Mouse (Mus musculus): ENCODE measurements around the gene Pmpca.

The Pmpca gene

GRCm38 (mm10) chr2:26389154-26389690, at the start of gene Pmpca, which contains the start of gene Entr1:
Gene Pmpca (plus strand): TSS chr2:26389339.
Gene Entr1 (minus strand): TSS chr2:26389316.
- in situ Hi-C loops (cut with MseI, MboI) = no loop called here

GRCm38 (mm10) chr2:26341510-26341981, 47.6 kb upstream of the Pmpca start:
- in situ Hi-C loops (cut with MseI, MboI) = no loop called here

GRCm38 (mm10) chr2:26342044-26342443, 47.1 kb upstream of the Pmpca start:
- in situ Hi-C loops (cut with MseI, MboI) = no loop called here

- in situ Hi-C loops (cut with MseI, MboI) = no loop called here
Measured at GRCm38 (mm10) chr2:26342609-26343490, 46.3 kb upstream of the Pmpca start.

GRCm38 (mm10) chr2:26348241-26348640, 40.9 kb upstream of the Pmpca start:
- in situ Hi-C loops (cut with MseI, MboI) = no loop called here

GRCm38 (mm10) chr2:26351358-26352290, 37.5 kb upstream of the Pmpca start, which contains the start of gene Dnlz:
Gene Dnlz (minus strand): TSS chr2:26352110.
- in situ Hi-C loops (cut with MseI, MboI) = no loop called here

GRCm38 (mm10) chr2:26352291-26352910, 36.7 kb upstream of the Pmpca start:
- in situ Hi-C loops (cut with MseI, MboI) = no loop called here

GRCm38 (mm10) chr2:26353066-26353980, 35.8 kb upstream of the Pmpca start:
- in situ Hi-C loops (cut with MseI, MboI) = no loop called here

GRCm38 (mm10) chr2:26354401-26354800, 34.7 kb upstream of the Pmpca start:
- in situ Hi-C loops (cut with MseI, MboI) = no loop called here

GRCm38 (mm10) chr2:26356231-26356630, 32.9 kb upstream of the Pmpca start:
- in situ Hi-C loops (cut with MseI, MboI) = no loop called here

- in situ Hi-C loops (cut with MseI, MboI) = no loop called here
Measured at GRCm38 (mm10) chr2:26356678-26357077, 32.5 kb upstream of the Pmpca start.

- in situ Hi-C loops (cut with MseI, MboI) = no loop called here
Measured at GRCm38 (mm10) chr2:26357484-26357883, 31.7 kb upstream of the Pmpca start.

- in situ Hi-C loops (cut with MseI, MboI) = no loop called here
Measured at GRCm38 (mm10) chr2:26358667-26359320, 30.3 kb upstream of the Pmpca start.

- in situ Hi-C loops (cut with MseI, MboI) = no loop called here
Measured at GRCm38 (mm10) chr2:26359983-26360382, 29.2 kb upstream of the Pmpca start.

GRCm38 (mm10) chr2:26360772-26361171, 28.4 kb upstream of the Pmpca start, which contains the start of gene Card9:
Gene Card9 (minus strand): TSS chr2:26360918.
- in situ Hi-C loops (cut with MseI, MboI) = no loop called here

GRCm38 (mm10) chr2:26362991-26363390, 26.1 kb upstream of the Pmpca start:
- in situ Hi-C loops (cut with MseI, MboI) = no loop called here

GRCm38 (mm10) chr2:26363481-26363880, 25.7 kb upstream of the Pmpca start:
- in situ Hi-C loops (cut with MseI, MboI) = no loop called here

GRCm38 (mm10) chr2:26364738-26365465, 24.2 kb upstream of the Pmpca start:
- in situ Hi-C loops (cut with MseI, MboI) = no loop called here

GRCm38 (mm10) chr2:26367911-26368310, 21.2 kb upstream of the Pmpca start:
- in situ Hi-C loops (cut with MseI, MboI) = no loop called here

All from mouse trophoblast stem cell (cell line).